Mouse (Mus musculus) thymus, adult 18-20 months (tissue): Measurements from ENCODE around the gene A130010J15Rik.

Experiments used
- DNase-seq, 2 experiments: peaks; one replicate each; pipeline ENCODE4 v3.0.0; 2022; ENCODE audit warnings: mixed read lengths in 2 of 2

Gene A130010J15Rik

GRCm38 (mm10) chr1:193156316-193157110 lies 11.3 kb upstream of the A130010J15Rik start:
- DNase-seq = no peak

DNA sequence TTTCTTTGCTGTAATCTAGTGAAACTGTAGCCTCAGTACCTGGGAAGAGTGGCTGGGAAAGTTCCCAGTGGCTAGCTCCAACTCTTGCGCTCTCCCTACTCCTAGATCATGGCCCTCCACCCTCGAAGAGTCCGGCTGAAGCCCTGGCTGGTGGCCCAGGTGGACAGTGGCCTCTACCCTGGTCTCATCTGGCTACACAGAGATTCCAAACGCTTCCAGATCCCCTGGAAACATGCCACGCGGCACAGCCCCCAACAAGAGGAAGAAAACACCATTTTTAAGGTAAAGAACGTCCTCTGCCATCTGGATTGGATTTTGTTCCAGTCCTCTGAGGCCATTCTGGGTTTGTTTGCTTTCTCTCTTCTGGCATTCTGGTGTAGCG lies 10.7 kb upstream of the A130010J15Rik start:
- DNase-seq = no peak

GRCm38 (mm10) chr1:193159163-193159562 lies 8.7 kb upstream of the A130010J15Rik start:
- no peak for DNase-seq

DNA sequence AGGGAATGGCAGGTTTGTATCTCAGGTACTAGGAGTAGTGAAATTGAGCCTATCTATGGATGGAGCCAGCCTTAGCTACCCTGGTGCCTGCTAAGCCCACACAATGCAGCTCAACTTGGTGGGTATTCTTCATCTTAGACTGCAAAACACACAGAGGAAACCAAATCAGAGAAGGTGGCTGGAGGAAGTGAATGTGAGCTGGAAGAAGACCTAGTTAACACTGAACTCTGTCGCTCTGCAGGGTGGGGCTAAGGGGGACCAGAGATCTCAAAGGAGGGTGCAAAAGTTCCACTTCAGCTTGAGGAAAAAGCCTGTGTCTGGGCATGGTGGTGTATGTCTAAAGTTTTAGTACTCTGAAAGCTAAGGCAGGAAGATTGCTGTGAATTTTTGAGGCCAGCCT lies 8.2 kb upstream of the A130010J15Rik start:
- peak; percentile 45 to 59 for DNase-seq

DNA sequence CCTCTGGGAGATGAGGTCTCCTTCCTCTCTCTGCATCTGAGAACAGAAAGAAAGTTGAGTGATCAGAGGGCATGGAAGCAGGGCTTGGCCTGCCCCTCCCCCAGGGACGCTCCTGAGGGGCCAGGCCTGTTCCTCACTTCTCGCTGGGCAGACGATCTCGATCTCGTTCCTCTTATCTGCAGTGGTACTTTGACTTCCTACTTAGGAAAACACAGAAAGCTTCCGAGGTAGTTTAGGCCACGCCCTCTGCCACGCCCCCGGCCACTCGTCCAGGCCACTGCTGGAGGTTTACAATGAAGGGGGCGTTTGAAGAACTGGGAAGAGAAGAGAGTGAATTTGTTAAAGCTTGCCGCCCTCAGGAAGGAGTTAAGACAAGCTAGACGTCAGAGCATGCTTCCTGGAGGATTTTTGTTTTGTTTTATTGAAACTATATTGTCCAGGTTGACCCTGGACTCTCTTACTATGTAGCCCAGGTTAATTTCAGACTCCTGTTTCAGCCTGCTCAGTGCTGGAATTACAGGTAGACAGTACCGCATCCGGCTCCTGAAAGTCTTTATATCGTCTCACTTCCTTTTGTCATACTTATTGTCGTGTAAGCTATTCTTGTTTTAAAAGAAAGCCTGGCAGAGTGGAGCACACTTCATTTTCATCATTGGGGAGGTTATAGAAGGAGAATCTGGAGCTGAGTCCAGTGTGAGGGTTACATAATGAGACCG lies 7.4 kb upstream of the A130010J15Rik start:
- DNase-seq = peak; percentile 49 to 61

DNA sequence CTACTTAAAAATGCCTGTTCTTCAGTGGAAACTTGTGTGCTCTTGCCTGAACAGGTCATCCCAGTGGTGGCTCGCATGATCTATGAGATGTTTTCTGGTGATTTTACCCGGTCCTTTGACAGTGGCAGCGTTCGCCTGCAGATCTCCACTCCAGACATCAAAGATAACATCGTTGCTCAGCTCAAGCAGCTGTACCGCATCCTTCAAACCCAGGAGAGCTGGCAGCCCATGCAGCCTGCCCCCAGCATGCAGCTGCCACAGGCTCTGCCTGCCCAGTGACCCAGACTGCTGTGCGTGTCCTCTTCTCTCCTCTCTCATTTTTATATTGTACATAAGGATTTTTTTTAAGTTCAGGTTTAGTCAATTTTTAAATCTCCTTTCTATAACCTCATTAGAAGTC lies 1.4 kb downstream of the A130010J15Rik start:
- DNase-seq = peak; percentile 52 to 67

GRCm38 (mm10) chr1:193169856-193170255 lies 2.0 kb downstream of the A130010J15Rik start:
- DNase-seq = no peak

- DNase-seq = peak; percentile 97 to 99
Measured at GRCm38 (mm10) chr1:193172991-193173809, 5.4 kb downstream of the A130010J15Rik start.

DNA sequence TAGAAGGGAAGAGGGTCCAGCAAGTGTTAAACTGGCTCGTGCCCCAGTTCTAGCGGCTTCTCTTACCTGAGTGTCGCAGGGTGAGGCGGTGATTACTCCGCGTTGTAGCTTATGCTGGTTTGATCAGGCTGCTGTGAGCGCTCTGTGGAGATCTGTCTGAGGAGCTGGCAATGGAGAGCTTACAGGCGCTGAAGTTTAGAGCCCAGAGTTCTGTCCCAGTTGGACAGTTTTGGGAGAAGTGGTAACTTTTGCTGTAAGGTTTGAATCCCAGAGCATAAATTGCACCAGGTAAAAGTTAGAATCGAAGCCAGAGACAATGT lies 5.9 kb downstream of the A130010J15Rik start:
- DNase-seq = no peak

DNA sequence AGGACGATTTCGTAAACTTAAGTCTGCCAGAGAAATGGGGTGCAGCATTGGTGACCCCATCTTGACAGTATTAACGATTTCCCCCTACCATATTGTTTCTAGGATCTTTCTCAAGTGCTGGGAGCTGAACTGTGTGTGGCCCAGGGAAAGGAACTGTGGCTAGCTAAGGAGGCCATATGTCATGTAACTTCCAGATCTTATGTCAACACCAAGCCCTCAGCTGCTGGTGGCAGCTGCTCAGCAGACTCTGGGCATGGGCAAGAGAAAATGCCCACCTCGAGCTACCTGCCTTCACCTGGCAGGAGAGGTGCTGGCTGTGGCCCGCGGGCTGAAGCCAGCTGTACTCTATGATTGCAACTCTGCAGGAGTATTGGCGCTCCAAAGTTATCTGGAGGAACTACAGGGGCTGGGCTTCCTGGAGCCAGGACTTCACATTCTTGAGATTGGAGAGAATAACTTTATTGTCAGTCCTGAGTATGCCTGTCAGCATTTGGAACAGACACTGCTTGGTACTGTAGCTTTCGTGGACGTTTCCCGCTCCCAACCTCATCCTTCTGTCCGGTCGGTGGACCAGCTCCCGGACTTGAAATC lies 6.4 kb downstream of the A130010J15Rik start:
- DNase-seq = no peak

- DNase-seq = peak in 1 of 2 experiments; percentile 44
Measured at GRCm38 (mm10) chr1:193181104-193181503, 13.3 kb downstream of the A130010J15Rik start.

DNA sequence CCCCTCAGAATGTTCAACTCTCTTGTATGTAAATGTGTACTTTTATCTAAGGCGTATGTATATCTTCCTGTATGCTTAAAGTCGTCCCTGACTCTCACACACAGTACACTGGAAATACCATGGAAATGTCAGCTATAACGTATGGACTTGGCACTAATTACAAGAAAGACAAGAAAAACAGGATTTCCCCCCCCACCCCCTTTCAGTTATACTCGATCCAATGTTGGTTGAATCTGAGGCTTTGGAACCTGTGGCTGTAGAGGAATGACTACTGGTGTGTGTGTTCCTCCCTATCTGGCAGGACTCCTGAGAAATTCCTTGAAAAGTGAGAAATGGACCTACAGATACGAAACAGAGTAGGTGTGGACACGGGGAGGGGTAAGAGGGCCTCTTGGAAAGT lies 20.4 kb downstream of the A130010J15Rik start:
- DNase-seq = no peak

GRCm38 (mm10) chr1:193189151-193189621 lies 21.3 kb downstream of the A130010J15Rik start:
- peak in 1 of 2 experiments; percentile 62 for DNase-seq

- no peak for DNase-seq
Measured at GRCm38 (mm10) chr1:193189771-193190170, 21.9 kb downstream of the A130010J15Rik start.

GRCm38 (mm10) chr1:193191675-193192283 lies 23.9 kb downstream of the A130010J15Rik start:
- no peak for DNase-seq

DNA sequence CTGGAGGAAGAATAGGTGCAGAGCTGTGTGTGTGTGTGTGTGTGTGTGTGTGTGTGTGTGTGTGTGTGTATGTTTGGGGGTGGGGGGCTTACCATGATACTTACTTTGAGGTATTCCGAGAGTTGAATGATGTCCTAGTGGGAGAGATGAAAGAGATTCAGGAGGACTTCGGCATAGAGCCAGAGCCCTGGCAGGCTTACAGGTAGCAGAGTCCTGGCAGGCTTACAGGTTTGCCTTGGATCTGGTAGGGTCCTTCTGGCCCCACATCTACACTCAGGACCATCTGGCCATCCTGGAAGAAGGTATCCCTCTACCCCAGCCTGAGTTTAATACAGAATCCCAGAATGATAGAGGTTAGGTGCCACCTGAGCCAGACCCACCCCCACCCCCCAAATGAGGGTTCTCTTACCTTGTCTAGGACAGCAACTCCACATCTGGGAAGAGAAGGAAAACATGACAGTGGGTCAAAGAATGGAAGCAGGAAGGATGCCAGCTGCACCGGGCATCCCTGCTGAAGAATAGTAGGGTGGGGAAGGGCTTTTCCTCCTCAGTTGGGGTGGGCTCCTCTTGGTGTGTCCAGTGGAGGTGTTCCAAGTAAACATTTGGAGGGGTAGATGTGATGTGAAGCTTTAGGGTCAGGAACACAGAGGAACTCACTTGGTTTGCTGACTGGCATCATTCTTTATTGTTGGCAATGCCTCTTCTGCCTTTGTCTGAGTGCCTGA lies 26.7 kb downstream of the A130010J15Rik start:
- DNase-seq = no peak

DNA sequence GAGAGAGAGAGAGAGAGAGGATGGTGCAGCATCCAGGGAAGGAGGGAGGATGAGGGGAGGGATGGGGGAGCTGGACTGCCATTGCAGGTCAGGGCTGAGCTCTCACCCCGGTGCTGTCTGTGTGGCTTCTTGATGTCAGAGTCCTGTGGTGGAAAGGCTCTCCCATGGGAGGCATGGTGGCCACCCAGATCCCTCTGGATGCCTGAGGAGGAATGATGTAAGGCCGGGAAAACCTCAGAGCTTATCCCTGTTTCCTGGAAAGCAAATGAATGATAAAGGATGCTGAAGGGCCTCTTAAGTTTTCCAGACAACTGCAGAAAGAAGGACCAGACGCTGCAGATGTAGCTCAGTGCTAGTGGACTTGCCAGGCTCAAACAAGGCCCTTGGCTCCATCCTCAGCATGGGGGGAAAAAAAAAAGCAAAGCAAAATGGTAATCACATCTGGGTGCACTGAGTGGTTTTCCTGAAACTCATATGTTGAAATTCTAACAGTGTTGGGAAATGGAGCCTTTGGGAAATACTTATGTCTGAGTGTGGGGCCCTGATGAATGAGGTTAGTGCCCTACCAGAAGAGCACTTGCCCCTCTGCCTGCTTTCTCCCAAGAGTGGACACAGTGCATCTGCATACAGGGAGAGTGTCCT lies 27.4 kb downstream of the A130010J15Rik start:
- DNase-seq = no peak

DNA sequence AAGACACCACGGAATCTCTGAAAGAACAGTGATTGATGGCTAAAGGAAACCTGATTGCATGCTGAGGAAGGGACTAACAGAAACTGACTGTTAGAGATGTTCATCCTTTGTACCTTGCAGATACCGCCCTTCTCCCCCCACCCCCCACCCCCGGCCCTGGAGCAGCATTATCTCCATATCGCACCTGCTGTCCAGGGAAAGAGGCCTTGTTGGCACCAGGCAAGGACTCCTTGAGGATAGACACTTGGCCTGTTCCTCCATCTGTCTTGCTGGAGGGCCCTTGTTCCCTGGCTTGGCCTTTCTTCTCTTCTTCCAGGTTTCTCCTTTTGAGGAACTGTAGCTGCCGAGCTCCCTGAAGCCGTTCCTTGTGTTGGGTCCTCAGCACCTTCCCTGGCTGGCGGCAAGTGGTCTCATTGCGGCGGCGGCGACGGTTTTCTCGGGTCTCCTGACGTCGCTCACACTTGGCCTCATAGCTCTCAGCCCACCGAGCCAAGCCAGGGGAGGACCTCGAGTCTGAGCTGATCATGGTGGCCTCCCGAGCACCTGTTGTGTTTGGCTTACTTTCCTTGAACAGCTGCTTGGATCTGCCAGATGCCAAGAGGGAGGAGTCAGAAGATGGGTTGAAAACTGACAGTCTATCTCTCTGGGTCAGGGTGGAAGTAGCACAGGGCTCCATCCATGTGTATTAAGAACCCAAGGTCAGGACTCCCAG lies 29.8 kb downstream of the A130010J15Rik start:
- DNase-seq = no peak

- no peak for DNase-seq
Measured at GRCm38 (mm10) chr1:193198312-193198711, 30.5 kb downstream of the A130010J15Rik start.

DNA sequence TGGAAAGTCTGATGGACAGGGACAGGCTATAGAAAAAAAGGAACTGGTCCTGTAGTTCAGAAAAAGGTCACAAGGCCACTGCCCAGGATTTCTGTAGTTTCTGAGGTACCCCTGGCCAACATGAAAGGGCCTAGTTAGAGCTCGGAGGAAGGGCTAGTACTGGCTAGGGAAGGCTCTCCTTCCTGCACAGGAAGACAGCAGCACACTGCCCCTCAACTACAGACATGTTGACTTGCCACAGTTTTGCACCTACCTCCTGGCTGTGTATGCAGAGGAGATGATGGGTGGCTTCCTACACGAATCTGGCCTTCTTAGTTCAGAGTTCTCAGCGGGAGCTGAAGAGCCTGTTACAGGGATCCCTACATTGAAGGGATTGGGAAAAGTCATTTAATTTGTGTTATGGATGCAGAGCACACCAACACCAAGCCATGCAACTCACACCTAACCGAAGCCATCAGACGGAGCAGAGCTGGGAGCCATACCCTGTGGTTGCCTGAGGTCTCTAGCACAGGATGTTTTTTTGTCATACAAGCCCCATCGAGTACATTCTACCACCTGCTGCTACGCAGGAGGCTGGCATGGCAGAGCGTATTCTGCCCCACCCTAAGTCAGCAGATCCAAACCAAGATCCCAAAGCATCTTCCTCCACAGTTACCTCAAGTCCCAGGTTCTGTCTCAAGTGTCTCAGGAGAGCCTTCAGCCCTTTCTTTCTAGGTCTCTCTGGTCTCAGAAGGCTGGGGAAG lies 33.0 kb downstream of the A130010J15Rik start:
- peak; percentile 42 to 69 for DNase-seq
